Mouse (Mus musculus): ENCODE measurements at regions not wholly inside any gene's neighbourhood (a gene's known extent, or its start where the extent isn't known, plus 50 kb on each side); places are given as distances from the start of the nearest gene placed in this dataset.
A peak's percentile ranks its signal among the peaks of the same experiment; 100 is the strongest.
"Not testable (repeated sequence)": the region's sequence is repeated elsewhere in the genome, so short reads cannot be mapped to it uniquely, and the experiment has no call there.

DNA sequence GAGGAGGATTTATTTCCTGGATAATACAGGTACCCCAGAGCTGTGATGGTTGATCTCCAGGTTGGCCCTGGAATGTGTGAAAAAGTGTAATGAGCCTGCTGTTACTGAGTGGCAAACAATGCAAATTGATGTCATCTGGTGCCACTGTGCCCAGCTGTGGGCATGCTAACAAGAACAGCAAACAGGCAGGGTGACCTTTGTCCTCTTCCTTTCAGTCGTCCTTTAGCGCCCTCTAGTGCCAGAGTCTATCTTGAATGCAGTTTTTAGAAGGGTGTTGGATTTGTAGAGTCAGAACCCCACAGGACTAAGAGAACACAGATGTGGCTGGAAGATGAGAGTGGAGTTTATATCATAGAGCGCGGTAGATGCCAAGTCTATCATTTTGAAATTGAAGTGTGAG lies 164.3 kb downstream of the Sdhaf3 start:
- peak; percentile 67 for ATAC-seq (ENCODE audit: low TSS enrichment)

DNA sequence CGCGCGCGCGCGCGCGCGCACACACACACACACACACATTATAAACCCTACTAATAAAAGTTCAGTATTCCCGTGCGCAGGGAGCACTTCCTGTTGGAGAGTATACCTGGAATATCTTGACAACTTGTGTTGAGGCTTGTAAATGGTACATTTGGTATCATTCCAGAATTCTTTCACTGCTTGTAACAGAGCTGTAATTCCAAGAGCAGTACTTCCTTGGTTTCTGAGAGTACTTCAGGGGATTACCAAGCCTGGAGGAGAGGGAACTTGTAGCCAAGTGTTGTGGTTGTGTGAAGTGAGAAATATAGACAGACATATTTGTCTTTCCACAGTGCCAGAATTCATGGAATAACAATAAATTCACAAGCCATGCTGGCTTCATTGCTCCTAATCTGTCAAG lies 177.2 kb downstream of the Sdhaf3 start:
- ATAC-seq (ENCODE audit: low TSS enrichment), result no peak

GRCm38 (mm10) chr6:7134062-7134461 lies 178.3 kb downstream of the Sdhaf3 start:
- ATAC-seq (ENCODE audit: low TSS enrichment), result no peak

GRCm38 (mm10) chr6:7134888-7135287 lies 179.1 kb downstream of the Sdhaf3 start:
- no peak for ATAC-seq (ENCODE audit: low TSS enrichment)

- no peak for ATAC-seq (ENCODE audit: low TSS enrichment)
These were observed 225.9 kb downstream of the Sdhaf3 start for GRCm38 (mm10) chr6:7181711-7182110.

DNA sequence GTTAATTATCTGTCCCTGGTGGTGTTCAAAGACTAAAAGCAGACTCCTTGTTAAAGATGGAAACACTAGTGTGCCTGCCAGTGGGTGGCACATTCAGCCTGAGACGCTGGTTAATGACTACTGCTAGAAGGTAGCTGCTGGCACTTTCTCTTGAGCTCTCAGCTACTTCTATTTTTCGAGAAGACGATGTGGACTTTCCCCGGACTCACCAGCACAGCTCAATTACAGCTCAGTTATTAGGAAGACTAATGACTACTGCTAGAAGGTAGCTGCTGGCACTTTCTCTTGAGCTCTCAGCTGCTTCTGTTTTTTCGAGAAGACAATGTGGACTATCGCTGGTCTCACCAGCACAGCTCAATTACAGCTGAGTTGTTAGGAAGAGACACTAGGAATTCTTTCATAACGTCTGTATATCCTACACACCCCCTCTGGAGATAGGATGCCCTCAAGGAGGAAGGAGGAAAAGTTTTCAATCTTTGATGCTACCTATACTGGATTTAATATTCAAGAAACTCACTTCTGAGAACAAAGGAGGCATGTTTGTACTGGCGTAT lies 243.3 kb downstream of the Sdhaf3 start:
- no peak for ATAC-seq (ENCODE audit: low TSS enrichment)

DNA sequence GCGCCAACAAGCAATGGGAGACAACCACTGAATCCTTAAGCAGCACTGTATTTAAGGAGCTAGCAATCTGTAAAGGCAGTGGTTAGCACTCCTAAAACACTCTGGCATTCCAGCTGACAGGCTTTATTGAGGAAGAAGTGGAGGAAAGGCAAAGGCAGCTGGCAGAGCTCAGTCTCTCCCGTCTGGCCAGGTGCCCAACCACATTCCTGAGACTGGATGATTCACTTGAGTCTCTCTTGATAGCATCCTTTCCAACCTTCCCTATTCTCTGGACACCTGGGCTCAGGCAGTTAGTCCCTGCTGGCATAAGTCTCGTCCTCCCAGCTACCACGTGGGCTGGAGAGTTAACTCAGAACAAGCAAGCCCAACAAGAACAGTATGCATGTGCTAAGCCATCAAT lies 260.1 kb downstream of the Sdhaf3 start:
- ATAC-seq (ENCODE audit: low TSS enrichment), result peak; percentile 96

- no peak for ATAC-seq (ENCODE audit: low TSS enrichment)
These were observed 296.5 kb downstream of the Sdhaf3 start for GRCm38 (mm10) chr6:7252286-7252685.

DNA sequence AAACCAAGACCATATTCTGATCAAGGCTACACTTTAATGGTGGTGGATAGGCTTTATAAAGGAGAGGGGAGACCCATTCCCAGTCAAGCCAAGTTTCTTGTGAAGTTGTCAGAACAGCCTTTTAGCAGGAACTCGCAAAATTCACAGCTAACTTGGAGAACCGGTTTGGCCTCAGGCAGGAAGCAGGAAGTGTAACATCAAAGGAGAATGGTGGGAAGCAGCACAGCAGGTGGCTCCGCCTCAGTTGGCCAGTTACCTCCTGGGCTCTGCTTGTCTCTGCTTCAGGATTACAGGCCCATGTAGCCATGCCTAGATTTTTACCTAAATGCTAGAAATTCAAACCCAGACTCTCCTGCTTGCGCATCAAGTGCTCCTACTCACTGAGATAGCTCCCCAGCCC lies 277.2 kb upstream of the Tac1 start:
- ATAC-seq (ENCODE audit: low TSS enrichment), result no peak

DNA sequence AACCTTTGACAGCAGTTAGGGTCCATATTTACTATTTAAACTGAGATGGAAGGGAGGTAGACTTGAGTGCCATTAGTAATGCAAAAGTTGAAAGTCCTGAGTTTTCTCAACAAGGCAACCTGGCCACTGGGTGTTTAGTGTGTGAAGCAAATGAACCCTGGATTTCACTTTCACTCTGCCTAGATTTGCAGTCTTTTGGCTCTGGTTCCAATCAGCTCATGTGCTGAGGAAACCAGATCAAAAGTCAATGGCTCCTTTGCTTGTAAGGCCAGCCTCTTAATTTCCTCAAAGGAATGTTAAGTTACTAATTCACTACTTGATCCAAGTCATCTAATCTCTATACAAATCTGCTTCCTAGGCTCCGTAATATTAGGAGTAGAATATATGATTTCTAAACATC lies 247.7 kb upstream of the Tac1 start:
- ATAC-seq (ENCODE audit: low TSS enrichment), result no peak

DNA sequence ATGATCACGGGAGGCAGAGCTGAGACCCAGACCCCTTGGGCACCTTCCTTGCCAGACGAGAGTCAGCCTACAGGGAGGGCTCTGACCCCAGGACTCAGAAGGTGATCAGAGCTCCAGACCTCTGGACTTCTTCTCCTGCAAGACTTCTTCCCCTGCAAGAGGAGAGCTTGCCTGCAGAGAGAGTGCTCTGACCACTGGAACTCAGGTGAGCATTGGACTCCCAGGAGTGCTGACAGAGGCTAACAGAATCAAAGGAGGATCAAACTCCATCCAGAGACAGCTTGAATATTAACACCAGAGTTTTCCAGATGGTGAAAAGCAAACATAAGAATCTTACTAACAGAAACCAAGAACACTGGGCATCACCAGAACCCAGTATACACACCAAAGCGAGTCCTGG lies 241.2 kb upstream of the Tac1 start:
- no peak for ATAC-seq (ENCODE audit: low TSS enrichment)

DNA sequence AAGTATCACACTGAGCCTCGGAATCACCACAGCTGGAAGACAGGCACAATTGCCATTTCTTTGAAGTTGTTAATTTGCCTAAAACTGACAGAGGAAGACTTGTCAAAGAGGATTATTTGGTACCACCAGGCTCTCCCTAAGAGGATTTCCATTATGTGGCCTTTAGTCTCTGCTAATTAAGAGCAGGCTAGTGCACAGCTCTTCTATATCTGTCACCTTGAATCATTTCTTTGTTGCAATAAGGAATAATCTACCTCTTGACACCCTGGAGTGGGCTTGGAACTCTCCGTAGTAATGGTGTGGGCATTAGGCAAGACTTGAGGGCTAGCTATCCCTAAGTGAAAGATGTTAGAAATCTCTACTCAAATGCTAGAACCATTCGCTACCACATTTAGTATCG lies 227.7 kb upstream of the Tac1 start:
- ATAC-seq (ENCODE audit: low TSS enrichment), result no peak

GRCm38 (mm10) chr6:7356634-7357033 lies 198.0 kb upstream of the Tac1 start:
- no peak for ATAC-seq (ENCODE audit: low TSS enrichment)

DNA sequence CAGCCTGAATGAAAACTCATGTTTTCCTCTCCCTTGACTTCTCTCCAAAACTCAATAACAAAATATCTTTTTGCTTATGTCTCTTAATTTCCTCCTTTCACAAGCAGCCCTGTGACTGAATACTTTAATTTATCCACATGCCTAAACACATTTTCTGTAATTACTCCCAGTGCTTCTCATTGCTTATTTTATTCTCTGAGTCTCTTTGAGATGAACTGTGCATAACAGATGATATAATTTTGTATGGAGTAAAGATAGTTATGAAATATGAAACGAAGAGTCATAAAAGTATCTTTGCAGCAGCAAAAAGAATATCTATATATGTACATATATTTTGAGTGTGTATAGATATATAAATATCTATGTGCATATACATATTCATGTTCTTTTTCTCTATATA lies 187.5 kb upstream of the Tac1 start:
- ATAC-seq (ENCODE audit: low TSS enrichment), result peak; percentile 80

DNA sequence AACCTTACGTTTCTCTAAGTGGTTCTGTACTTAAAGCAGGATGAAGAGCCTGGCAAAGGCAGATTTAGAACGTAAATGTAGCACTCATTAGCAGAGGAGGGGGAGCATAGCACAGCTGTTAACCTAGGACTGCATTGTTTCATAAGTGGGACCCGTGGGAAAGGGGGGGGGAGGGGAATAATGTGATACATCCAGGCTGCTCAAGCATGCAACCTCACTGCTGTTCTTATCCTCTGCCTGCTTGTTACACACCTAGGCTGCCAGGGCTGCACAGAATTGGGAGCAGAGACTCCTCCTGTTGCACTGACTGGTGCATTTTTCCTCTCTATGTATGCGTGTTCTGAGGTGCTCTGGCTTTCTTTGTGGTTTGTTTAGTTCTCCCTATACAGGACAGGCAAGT lies 180.1 kb upstream of the Tac1 start:
- ATAC-seq (ENCODE audit: low TSS enrichment), result peak; percentile 64

- ATAC-seq (ENCODE audit: low TSS enrichment), result no peak
These were observed 178.8 kb upstream of the Tac1 start for GRCm38 (mm10) chr6:7375851-7376250.

DNA sequence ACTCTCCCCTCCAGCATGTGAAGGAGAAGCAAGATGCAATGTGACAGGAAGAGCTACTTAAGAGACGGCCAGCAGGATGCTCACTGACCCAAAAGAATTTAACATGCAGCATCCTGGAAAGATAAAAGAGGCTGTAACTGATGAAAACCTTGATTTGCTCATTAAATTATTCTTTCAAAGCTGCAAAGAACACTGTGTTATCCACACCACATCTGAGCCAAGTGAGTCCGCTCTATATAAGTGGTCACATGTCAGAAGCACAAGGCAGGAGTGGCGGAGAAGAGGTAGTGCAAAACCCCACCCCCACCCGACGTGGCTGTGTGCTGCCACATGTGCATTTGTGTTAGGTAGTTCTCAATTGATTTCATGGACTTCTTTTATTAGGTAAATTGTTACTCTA lies 176.0 kb upstream of the Tac1 start:
- ATAC-seq (ENCODE audit: low TSS enrichment), result no peak

- ATAC-seq (ENCODE audit: low TSS enrichment), result no peak
These were observed 129.9 kb upstream of the Tac1 start for GRCm38 (mm10) chr6:7424731-7425130.

GRCm38 (mm10) chr6:7441725-7442124 lies 113.0 kb upstream of the Tac1 start:
- no peak for ATAC-seq (ENCODE audit: low TSS enrichment)

GRCm38 (mm10) chr6:7442286-7442685 lies 112.4 kb upstream of the Tac1 start:
- ATAC-seq (ENCODE audit: low TSS enrichment), result not testable (repeated sequence)

GRCm38 (mm10) chr6:7455881-7456280 lies 98.8 kb upstream of the Tac1 start:
- no peak for ATAC-seq (ENCODE audit: low TSS enrichment)

- no peak for ATAC-seq (ENCODE audit: low TSS enrichment)
These were observed 90.8 kb upstream of the Tac1 start for GRCm38 (mm10) chr6:7463896-7464295.

- ATAC-seq (ENCODE audit: low TSS enrichment), result no peak
These were observed 90.3 kb upstream of the Tac1 start for GRCm38 (mm10) chr6:7464346-7464745.

GRCm38 (mm10) chr6:7472366-7473026 lies 82.2 kb upstream of the Tac1 start:
- ATAC-seq (ENCODE audit: low TSS enrichment), result no peak

Data from frontal cortex, adult (tissue).